Mouse (Mus musculus) lung, adult 18-20 months (tissue): ENCODE measurements around the gene Rora.

Experiments used
- DNase-seq, 2 experiments: peaks; one replicate each; pipeline ENCODE4 v3.0.0; 2022; ENCODE audit warnings: mixed read lengths in 2 of 2

Gene Rora

GRCm38 (mm10) chr9:68689351-68689750, 35.8 kb downstream of the Rora start:
- peak in 1 of 2 experiments; percentile 39 for DNase-seq

DNA sequence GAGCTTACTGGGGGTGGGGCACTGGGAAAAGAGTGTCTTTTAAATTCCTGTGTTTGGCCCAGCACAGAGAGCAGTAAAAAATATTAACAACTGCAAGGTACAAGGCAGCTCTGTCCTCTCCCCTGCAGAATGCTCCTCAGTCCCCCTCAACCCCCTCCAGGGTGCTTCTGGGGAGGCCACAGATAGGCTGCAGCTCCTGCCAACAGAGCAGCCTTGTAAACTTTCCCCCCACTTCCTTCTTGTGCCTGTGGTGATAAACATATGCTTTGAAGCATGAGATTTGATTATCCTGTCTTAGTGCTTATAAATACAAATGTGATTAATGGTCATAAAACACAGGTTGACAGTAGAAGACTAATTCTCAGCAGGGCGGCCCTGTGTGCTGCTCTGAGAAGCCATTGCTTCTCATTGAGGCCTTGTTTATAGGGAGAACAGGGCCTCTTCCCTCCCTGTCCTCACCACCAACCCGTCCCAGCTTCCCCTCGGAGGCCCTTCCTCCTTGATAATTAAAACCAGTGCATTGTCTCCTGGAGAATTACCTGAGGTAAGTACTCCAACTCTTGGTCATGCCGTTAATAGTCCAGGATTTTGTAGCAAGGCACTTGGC, 41.4 kb downstream of the Rora start:
- DNase-seq: peak in 1 of 2 experiments; percentile 2

DNA sequence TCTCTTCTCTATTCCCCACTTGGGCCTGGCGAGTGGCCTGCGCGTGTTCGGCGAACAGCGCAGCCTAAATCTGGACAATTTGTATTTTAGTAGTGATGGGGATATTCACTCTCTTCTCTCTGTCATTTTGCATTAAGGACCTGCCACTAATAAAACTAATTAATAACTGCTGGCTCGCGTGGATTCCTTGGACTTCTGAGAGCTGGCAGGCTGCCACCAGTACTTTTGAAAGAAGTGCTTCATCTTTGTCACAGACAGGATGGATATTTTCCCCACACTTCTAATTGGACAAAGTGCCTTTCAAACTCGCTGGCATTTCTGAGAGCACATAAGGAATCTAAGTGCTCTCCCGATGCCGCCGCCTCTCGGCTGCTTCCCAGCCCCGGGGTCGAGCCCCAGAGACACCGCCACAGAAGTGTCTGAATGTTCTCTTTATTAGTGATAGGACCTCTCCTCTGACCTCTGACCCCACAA, 41.9 kb downstream of the Rora start:
- DNase-seq: peak; percentile 10 to 17

- peak in 1 of 2 experiments; percentile 28 for DNase-seq
These were observed 42.9 kb downstream of the Rora start for GRCm38 (mm10) chr9:68696425-68696956.

DNA sequence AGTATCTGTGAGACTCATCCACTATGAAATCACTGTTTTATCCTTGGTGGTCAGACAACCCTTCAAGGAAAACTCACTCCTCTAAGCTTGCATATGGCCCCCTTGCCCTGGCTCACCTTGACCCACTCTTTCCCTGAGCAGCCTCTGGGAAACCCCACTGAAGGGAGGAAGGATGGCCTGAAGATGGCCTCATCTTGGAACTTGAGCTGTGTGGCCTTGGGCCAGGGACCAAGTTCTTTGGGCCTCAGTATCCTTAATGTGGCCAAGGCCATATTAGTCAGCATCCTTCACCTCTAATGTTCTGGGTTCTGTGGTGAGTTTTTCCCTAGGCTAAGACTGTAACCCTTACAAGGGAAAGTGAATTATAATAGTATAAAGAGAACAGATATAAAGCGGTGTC, 45.8 kb downstream of the Rora start:
- no peak for DNase-seq

- DNase-seq: no peak
These were observed 46.3 kb downstream of the Rora start for GRCm38 (mm10) chr9:68699856-68700255.

- no peak for DNase-seq
These were observed 54.0 kb downstream of the Rora start for GRCm38 (mm10) chr9:68707636-68708035.

- DNase-seq: no peak
These were observed 55.6 kb downstream of the Rora start for GRCm38 (mm10) chr9:68709232-68709631.

- DNase-seq: peak in 1 of 2 experiments; percentile 5
These were observed 57.5 kb downstream of the Rora start for GRCm38 (mm10) chr9:68710893-68711654.

- DNase-seq: peak in 1 of 2 experiments; percentile 9
These were observed 63.4 kb downstream of the Rora start for GRCm38 (mm10) chr9:68716961-68717360.

GRCm38 (mm10) chr9:68718427-68718826, 64.8 kb downstream of the Rora start:
- DNase-seq: no peak

DNA sequence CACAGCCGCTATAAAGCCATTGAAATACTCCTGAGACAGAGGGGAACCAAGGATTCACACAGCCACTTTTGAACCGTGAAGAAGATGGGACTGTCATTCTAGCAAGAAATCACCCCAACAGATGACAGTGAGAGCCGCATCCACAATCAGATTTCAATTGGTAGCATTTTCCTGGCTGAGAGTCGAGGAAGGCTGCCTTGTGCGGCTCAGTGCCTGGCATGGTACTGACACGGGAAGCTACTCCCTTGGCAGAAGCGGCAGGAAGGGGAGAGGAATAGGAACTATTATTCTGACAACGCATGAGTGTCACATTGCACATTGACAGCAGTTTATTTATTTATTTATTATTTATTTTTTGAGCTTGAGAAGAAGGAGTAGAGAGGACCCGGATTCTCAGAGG, 65.7 kb downstream of the Rora start:
- DNase-seq: no peak

- DNase-seq: peak; percentile 30 to 60
These were observed 71.2 kb downstream of the Rora start for GRCm38 (mm10) chr9:68724636-68725285.

DNA sequence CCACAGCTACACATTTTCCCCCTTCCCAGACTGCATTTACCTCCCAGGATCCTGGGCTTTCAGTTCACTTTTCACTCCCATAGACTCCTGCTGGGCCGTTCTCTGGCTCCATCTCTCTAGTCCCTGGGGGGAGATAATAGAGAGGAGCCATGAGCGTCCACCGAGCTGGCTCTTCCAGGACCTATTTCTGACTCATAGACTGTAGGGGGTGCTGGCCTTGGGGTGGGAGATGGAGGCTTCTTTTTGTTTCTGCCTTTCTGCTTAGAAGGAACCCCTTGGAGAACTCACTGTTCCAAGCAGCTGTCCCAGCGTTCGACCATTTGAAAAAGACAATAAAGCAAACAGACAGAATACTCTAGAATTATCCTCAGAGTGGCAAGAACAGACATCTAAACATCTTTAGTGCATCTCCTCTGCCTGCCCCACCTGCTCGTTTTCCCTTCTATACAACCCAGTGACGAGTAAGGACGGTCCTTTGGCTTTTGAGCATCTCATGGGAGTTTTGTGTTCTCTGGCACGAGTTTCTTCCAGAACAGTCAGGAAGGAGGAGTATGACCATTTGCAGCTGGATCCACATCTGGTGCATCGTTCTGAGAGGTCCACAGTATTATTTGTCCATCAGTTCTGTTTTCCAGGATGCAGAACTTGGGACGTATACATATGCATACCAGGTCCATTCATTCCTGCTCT, 73.7 kb downstream of the Rora start:
- no peak for DNase-seq

- no peak for DNase-seq
These were observed 77.9 kb downstream of the Rora start for GRCm38 (mm10) chr9:68731438-68731837.

DNA sequence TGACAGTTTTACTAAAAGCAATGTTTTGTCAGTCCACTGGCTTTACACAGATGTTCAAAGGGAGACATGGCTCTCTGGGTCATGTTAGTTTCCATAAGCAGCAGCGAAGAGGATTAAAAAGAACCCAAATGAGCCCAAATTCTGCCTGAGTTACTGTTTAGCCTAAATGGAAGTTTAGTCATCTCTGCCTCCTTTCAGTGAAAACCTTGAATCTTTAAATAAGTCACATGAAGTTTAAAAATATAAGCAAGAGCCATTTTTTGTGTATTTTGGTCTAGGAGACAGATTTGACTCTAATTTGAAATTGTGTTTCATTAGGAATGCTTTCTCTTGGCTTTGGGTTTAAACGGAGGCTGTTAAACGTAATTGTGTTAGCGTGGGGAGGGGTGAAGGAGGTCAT, 79.3 kb downstream of the Rora start:
- no peak for DNase-seq

GRCm38 (mm10) chr9:68735886-68736285, 82.3 kb downstream of the Rora start:
- DNase-seq: no peak

DNA sequence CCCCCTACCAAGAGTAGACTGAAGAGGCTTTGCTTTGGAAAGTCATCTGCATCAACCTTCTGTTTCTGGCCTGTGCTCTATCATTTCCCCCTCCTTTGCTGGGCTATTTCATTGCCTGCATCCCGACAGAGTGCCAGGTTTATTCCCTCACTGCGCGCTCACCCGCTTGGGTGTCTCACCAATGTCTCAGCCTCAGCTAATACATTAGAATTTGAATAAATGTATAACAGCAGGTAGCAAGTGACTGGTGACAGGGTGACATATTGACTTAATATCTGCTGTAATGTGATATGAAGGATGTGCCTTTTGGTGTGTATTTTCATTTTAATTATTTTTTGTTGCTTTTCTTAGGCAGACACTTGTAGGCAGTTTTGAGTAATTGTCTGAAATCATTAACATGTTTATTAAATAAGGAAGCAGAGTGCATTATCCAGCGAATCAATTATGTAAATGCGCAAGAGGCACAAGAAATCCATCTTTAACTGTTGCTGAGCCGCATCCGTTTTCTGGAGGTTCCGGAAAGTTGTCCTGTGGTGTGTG, 83.7 kb downstream of the Rora start:
- DNase-seq: no peak

DNA sequence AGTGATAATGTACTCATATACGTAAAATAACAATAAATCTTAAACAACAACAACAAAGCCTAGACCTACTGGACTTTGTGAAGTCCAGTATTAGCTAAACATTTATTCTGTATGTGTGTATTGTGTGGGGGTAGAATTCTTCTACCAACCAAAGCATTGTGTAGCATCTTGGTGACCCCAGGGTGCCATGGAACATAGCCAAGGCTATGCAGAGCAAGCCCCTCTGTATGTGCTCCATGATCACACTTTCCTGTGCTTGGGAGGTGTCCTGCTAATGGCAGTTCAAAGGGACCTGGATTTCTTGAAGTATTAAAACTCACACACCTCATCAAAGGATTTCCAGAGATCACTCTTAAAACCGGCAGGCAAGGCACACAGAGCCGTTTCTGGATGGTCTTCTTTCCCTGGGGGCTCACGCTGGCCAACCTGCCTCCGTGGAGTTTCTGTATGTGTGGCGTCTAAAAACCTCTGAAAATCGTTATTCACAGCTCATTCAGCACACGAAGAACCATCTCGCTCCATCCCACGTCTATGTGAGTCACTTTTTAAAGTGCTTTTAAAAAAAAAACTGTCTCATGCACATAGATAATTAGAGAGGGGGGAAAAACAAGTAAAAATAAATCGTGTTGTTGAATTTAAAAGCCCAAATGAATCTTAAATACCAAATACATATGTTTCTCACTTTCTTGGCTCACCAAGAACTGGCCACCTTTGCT, 92.5 kb downstream of the Rora start:
- DNase-seq: no peak

GRCm38 (mm10) chr9:68756976-68757375, 103.4 kb downstream of the Rora start:
- peak; percentile 36 to 43 for DNase-seq

- DNase-seq: no peak
These were observed 105.7 kb downstream of the Rora start for GRCm38 (mm10) chr9:68759324-68759723.

- DNase-seq: no peak
These were observed 106.7 kb downstream of the Rora start for GRCm38 (mm10) chr9:68760329-68760728.
